In genomic region chr11:120262356-120262901, GRCm38 (mm10) we compare ENCODE assay signal across 8 mouse cellular contexts. TPM values are rescaled to one million over a fixed set of nuclear protein-coding genes. Genes with fewer than 3 reads are reported as not detected.
DNase-seq lines count a peak whose midpoint lies in the region; ATAC-seq and TF ChIP-seq lines count a peak whose summit lies in the region.

No protein-coding gene starts in this region.

- no peak for ATAC-seq in G1E (ENCODE audit: extremely low read depth, insufficient number of reproducible peaks, low FRiP score, poor library complexity, severe bottlenecking)

- DNase-seq in G1E (ENCODE audit: low spot score): peak; percentile 50
- DNase-seq in brain, embryonic 14.5 days (ENCODE audit: low read depth): peak; percentile 97
- DNase-seq in forebrain, embryonic 10.5 days (ENCODE audit: extremely low spot score, low spot score): peak; percentile 73
- peak; percentile 90 for DNase-seq in heart, postnatal 4 days
- peak; percentile 80 to 84 for DNase-seq in layer of hippocampus, postnatal 10 days (ENCODE audit: low spot score in 2 of 2)
- peak; percentile 90 for DNase-seq in lung, postnatal 25 days (ENCODE audit: low spot score)
- peak; percentile 81 for DNase-seq in retina, embryonic 14.5 days (ENCODE audit: low spot score)
- peak; percentile 79 for DNase-seq in urinary bladder, postnatal 14 days (ENCODE audit: low spot score)

- peak; percentile 66 for TF ChIP-seq CTCF in G1E (IDR thresholded peaks at IDR 0.05; ENCODE audit: low read depth, low read length)
- TF ChIP-seq CTCF in brain, embryonic 14.5 days (IDR thresholded peaks at IDR 0.05; ENCODE audit: borderline replicate concordance, extremely low read depth, insufficient read depth, insufficient read length): peak; percentile 81

- no peaks in the 10 kb centered on the region for H3K4me1 ChIP-seq in G1E (ENCODE audit: insufficient read depth, low read depth, low read length)
- H3K4me1 ChIP-seq in forebrain, embryonic 10.5 days: peaks cover 96% of the 10 kb centered on the region

- H3K27ac ChIP-seq in forebrain, embryonic 10.5 days: peak overlapping the region; percentile 71

- no peaks in the 10 kb centered on the region for H3K9me3 ChIP-seq in G1E (replicated peaks)
- no peaks in the 10 kb centered on the region for H3K9me3 ChIP-seq in forebrain, embryonic 10.5 days

- peaks cover 42% of the 10 kb centered on the region; the same call in 1 of the 2 replicates for H3K27me3 ChIP-seq in G1E (ENCODE audit: insufficient read depth, low read length)
- no peaks in the 10 kb centered on the region for H3K27me3 ChIP-seq in forebrain, embryonic 10.5 days (ENCODE audit: poor library complexity, severe bottlenecking)

- whole genome bisulfite sequencing in forebrain, embryonic 10.5 days: 44% methylated on average over 8 of the region's 8 CpGs

- no peak for TF ChIP-seq POLR2A in brain, embryonic 14.5 days (IDR thresholded peaks at IDR 0.05; ENCODE audit: borderline replicate concordance, extremely low read depth, insufficient read depth, insufficient read length, poor library complexity, severe bottlenecking)

- no peak overlapping the region for H3K4me3 ChIP-seq in G1E (ENCODE audit: low read depth, low read length)
- 0 out of 2 replicates have a peak overlapping the region, but pooled peaks have one; percentile 11 for H3K4me3 ChIP-seq in forebrain, embryonic 10.5 days

- H3K36me3 ChIP-seq in G1E (replicated peaks): no peaks in the 10 kb centered on the region
- H3K36me3 ChIP-seq in forebrain, embryonic 10.5 days (replicated peaks): peaks cover 89% of the 10 kb centered on the region

RNA-seq across cellular contexts. Expression of gene Bahcc1, which starts 29.7 kb away (rescaled TPM):
- total RNA-seq in G1E (2014; fragmentation: Nextera tagmentation): 0.10 TPM in 1 of 2 replicates, not detected in the other
- total RNA-seq in G1E (2017): 0.05 and 0.12 TPM in 2 replicates
- 0.42 and 0.50 TPM in 2 replicates for polyA plus RNA-seq in G1E (2012)
- 29.0 and 47.0 TPM in 2 replicates for polyA plus RNA-seq in brain, embryonic 14.5 days (2012; rRNA removed)
- polyA plus RNA-seq in forebrain, embryonic 10.5 days (2016; fragmentation: Nextera tagmentation; extraction: Ambion mirVana): 13.7 and 16.1 TPM in 2 replicates
- total RNA-seq in heart, postnatal 4 days (2021): 10 to 100 TPM; 14.1 to 16.5 TPM
- 10 to 100 TPM; 21.9 to 26.0 TPM for total RNA-seq in layer of hippocampus, postnatal 10 days (2021)

Comparison
In these comparisons a context has a peak if more than half of its experiments do, and no peak if none do; other contexts are left out.
1. RNA of gene Bahcc1, which starts 29.7 kb away (total RNA-seq): 21.9 to 26.0 TPM in layer of hippocampus, postnatal 10 days and 14.1 to 16.5 TPM in heart, postnatal 4 days; 0.05 to 0.12 TPM in G1E; every median in the first group is over 10 times any median in the second.
2. Peak in every context shown above with its lines, with median percentiles within 50 percentile points of each other: DNase-seq.